Mouse (Mus musculus): ENCODE results near the gene Cmss1. TPM values are rescaled to one million over a fixed set of nuclear protein-coding genes. Genes with fewer than 3 reads are reported as not detected.

Gene Cmss1
- total RNA-seq, 1 experiment from 2014 or later = 80.5 TPM

DNA sequence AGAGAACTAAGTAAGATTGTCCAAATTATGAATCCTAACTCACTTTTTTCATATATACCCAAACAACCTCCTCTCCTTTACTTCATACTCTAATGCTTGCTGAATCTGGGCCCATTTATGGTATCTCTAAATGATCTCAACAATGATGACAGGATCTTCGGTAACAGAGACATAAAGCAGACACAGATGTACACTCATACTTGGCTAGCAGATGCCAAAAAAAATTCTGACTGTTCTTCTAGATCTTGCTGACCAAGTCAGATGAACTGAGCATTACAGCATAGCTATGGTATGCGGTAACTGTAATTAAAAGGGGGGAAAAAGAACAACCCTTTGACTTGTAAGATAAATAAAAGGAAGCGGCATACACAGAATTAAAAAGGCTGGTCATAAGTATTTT, 43.2 kb downstream of the Cmss1 start:
- ATAC-seq (replicated peaks; ENCODE audit: low read depth, poor library complexity, severe bottlenecking) = no peak

DNA sequence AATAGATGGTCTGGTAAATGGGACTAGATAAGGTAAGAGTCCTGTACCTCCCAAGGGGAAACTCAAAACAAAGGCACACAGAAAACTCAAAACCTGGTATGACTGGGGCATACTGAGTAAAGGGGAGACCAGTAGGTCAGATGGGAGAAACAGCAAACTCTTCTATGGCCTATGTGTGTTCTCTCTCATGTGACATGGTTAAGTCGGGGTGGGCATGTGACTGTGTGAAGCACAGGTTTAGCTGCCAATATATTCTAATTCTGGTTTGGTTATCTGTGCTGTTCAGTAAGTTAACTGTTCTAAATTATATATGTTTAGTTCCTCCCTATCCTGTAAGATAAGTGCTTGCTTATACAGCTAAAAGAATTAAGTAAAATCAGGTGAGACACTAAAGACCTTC, 46.5 kb downstream of the Cmss1 start:
- ATAC-seq (replicated peaks; ENCODE audit: low read depth, poor library complexity, severe bottlenecking) = no peak

DNA sequence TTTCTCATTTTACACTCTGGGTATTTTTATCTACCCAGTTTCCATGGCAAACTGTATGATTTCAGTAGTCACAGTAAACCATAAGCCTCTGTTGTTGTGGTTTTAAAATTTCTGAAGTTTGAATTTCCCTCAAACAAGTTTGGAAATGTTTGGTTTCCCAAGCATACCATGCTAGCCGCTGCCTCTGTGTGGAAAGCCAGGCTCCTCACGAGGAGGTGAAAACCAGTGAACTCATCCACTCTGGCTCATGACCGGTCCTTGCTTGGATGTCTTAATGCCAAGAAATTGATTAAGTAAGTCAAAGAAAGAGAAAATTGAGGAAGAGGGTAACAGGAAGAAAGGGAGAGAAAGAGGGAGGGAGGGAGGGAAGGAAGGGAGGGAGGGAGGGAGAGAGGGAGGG, 48.4 kb downstream of the Cmss1 start:
- ATAC-seq (replicated peaks; ENCODE audit: low read depth, poor library complexity, severe bottlenecking) = peak; percentile 52; the same call in 1 of the 2 replicates

DNA sequence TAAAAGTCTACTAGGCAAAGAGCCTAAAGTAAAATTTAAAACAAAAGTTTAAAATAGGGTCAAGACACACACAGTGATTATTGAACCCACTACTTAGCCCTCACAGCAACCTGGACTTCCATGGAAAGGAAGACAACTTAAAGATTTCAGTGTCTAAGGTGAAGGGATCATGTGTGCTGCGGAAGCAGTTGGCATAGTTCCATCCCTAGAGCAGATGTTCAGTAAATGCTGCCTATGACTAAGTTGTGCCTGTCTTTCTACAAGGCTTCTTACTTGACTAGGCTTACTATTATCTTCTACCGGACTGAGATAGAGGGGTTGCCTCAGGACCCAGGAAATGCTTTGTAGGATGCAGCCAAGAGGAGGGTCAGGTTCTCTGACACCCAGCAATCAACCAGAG, 50.4 kb downstream of the Cmss1 start:
- no peak for ATAC-seq (replicated peaks; ENCODE audit: low read depth, poor library complexity, severe bottlenecking)

GRCm38 (mm10) chr16:57555667-57556066, 51.0 kb downstream of the Cmss1 start:
- ATAC-seq (replicated peaks; ENCODE audit: low read depth, poor library complexity, severe bottlenecking) = no peak

DNA sequence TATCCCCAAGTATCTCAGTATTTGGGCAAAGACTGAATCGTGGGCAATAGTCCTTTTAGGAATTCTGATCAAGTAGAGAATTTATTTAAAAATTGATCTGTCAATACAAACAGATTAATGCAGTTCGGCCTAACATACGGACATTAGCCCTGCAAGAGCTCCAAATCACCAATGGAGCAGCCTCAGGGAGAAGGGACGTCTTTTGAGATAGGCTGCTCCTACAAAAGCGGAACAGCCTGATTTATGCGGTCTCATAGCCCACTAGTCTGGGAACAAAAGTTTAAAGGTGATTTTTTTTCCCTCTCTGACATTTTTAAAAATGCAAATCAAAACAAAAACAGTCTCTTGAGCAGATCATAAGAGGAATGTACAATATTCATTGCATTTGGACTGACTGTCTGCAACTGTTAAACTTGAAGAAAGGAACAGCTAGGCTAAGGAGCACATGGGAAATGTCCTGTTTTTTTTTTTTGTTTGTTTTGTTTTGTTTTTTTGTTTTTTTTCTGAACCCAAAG, 51.7 kb downstream of the Cmss1 start:
- no peak for ATAC-seq (replicated peaks; ENCODE audit: low read depth, poor library complexity, severe bottlenecking)

- ATAC-seq (replicated peaks; ENCODE audit: low read depth, poor library complexity, severe bottlenecking) = no peak
Measured at GRCm38 (mm10) chr16:57553235-57553634, 53.4 kb downstream of the Cmss1 start.

DNA sequence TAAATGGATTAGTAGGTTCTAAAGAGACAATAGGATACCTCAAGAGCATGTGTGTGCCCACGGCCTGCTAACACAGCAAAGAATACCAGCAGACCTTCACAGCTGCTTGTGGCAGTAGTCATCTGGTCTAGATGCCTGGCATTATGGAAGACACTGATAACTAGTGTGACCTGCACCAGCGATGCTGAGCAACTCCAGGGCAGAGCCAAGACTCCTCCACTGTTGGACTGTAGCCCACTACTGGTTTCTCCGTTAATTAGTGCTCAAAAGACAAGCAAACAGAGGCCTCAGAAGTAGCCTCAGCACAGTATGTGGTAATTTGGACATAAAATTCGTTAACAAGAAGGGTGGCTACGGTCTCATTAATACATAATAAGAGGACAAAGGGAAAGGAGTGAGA, 54.0 kb downstream of the Cmss1 start:
- no peak for ATAC-seq (replicated peaks; ENCODE audit: low read depth, poor library complexity, severe bottlenecking)

DNA sequence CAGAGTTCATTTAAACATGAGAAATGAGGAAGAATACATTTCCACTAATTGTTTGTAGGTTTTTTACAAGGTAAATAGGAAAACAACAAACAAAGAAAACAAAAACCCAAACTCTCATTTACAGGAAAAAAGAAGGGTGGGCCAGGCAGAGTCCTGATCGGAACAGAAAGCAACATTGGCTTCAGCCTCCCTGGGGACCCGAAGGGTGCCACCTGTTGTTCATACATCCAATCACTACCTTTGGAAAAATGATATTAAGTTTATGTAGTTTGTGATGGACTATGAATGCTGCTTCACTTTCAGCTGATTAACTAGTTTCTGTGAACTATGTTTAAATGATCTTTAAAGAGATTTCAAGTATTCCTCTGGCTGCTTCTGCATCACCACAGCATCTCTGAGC, 55.0 kb downstream of the Cmss1 start:
- no peak for ATAC-seq (replicated peaks; ENCODE audit: low read depth, poor library complexity, severe bottlenecking)

- no peak for ATAC-seq (replicated peaks; ENCODE audit: low read depth, poor library complexity, severe bottlenecking)
Measured at GRCm38 (mm10) chr16:57550817-57551216, 55.8 kb downstream of the Cmss1 start.

GRCm38 (mm10) chr16:57550088-57550487, 56.6 kb downstream of the Cmss1 start:
- peak; percentile 67 for ATAC-seq (replicated peaks; ENCODE audit: low read depth, poor library complexity, severe bottlenecking)

DNA sequence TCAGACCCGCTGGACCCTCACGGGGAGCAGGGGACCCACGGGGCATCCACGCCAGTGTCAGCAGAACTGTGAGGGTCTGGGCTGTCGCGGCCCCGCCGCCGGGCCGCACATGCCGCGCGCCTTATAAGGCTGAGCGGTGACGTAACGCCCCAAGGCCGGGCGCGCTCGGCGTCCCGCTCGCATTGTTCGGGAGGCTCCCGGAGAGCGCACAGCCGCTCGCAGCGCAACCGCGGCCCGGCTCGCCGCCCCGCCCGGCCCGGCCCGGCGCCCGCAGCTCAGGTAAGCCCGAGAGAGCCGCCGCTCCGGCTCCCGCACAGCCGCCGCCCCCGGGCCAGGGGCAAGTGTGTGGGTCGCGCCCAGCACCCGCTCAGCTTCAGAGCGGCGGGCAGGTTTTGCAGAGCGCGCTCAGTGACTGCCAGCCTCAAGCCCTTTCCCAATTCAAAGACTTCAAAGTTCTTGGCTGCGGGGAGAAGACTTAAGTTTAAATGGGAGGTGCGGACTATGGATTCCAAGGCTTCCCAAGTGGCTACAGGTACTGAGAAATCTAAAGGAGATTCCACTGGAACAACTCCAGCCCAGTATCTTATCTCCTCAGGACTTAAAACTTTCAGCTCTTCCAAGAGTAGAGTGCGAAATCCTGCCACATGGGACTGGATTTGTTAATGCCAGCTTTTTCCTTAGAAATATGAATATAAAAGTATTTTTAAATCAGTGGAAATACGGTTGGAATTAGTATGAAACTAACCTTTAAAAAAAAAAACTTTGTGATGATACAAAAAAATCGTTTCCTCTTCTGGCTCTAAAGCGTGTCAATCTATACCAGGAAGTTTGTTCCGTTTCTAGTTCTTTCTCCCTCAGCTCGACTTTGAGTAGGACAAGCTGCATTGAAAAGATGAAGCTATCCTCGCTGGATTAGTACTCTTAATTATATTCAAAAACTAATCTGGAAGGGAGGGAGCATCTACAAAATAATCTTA, 57.3 kb downstream of the Cmss1 start:
- peak; percentile 71 for ATAC-seq (replicated peaks; ENCODE audit: low read depth, poor library complexity, severe bottlenecking)

GRCm38 (mm10) chr16:57548608-57549007, 58.1 kb downstream of the Cmss1 start:
- ATAC-seq (replicated peaks; ENCODE audit: low read depth, poor library complexity, severe bottlenecking) = no peak

DNA sequence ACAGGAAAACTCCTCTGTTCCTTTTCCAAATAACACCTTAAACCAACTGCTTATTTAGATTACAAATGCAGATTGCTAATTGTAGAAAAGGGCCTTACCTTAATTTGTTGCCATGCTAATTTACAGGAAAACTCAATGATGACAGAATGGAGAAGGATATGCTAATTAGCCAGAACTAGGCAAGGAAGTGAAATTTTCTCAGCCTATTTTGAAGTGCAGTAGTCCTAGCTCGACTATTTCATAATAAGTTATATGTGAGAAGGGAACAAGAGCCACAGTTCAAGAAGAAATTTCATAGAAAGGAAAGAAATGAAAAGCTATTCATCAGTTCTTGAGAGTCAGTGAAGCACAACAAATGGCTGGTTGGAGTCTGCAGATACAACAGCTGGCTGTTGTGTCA, 60.3 kb downstream of the Cmss1 start:
- ATAC-seq (replicated peaks; ENCODE audit: low read depth, poor library complexity, severe bottlenecking) = 0 out of 2 replicates have a peak, but pooled peaks have one; percentile 28

DNA sequence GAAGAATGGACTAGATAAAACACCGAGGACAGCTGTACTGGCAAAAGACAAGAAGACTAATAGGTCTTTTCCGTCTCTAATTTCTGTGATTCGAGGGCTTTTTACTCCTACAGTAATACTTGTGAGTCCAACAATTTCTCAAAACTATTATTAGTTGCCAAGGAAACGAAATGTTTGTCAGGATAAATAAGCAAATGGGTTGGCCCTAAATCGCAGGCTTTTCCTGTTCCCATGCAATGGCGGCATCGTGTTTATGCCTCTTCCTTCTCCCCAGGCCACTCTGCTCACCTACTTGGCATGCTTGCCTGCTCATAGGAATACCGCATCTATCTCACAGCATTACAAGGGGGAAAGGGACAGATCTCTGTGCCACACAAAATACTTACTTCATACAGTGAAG, 62.2 kb downstream of the Cmss1 start:
- ATAC-seq (replicated peaks; ENCODE audit: low read depth, poor library complexity, severe bottlenecking) = no peak

DNA sequence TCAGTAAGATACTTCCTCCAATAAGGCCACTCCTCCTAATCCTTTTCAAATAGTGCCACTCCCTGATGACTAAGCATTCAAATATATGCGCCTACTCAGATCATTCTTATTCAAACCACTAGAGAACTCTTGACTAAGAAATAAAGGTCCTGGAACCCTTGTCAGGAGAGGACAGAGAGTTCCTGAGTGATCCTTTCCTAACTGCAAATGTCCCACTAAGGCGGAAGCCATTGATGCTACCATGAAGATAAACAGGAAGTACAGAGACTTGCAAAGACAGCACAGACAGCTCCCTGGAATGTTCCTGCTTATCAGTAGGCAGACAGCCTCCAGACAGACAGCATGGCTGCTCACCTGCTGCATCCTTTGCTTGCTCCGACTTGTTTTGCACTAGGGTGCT, 63.4 kb downstream of the Cmss1 start:
- no peak for ATAC-seq (replicated peaks; ENCODE audit: low read depth, poor library complexity, severe bottlenecking)

- ATAC-seq (replicated peaks; ENCODE audit: low read depth, poor library complexity, severe bottlenecking) = peak; percentile 82
Measured at GRCm38 (mm10) chr16:57536511-57536910, 70.2 kb downstream of the Cmss1 start.

DNA sequence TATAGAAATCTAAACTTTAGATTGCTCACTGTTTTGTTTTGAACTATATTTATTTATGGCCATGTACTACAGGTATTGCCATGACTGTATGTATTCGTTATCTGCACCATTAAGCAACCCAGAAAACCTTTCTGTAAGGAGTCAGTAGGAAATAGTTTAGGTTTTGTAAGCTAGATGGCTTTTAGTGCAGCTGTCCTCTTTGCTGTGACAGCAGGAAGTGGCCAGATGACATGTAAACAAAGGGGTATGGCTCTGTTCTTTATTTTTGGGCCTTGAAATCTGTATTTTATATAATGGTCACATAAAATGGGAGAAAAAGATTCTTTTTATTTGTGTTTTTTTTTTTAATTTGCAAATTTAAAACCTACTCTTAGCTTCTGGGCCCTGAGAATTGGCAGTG, 71.9 kb downstream of the Cmss1 start:
- ATAC-seq (replicated peaks; ENCODE audit: low read depth, poor library complexity, severe bottlenecking) = no peak

DNA sequence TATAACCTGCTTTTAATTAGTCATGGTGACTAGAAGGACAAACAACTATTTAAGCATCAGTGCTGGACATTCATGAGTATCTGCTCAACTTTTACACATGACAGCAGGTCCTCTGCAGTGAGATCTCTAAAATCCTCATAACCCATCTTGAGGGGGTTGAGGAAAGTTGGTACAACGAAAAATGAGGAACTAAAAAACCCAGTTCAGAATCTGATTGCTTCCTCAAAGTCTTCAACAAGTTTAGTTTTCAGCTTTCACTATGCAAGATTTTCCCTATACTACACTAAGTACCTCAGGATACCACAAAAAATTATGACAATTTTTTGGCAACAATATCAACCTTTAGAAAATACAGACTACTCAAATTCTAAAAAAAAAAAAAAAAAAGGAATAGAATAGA, 72.3 kb downstream of the Cmss1 start:
- peak; percentile 64 for ATAC-seq (replicated peaks; ENCODE audit: low read depth, poor library complexity, severe bottlenecking)

GRCm38 (mm10) chr16:57532081-57532493, 74.6 kb downstream of the Cmss1 start:
- no peak for ATAC-seq (replicated peaks; ENCODE audit: low read depth, poor library complexity, severe bottlenecking)

- no peak for ATAC-seq (replicated peaks; ENCODE audit: low read depth, poor library complexity, severe bottlenecking)
Measured at GRCm38 (mm10) chr16:57530547-57530946, 76.1 kb downstream of the Cmss1 start.

DNA sequence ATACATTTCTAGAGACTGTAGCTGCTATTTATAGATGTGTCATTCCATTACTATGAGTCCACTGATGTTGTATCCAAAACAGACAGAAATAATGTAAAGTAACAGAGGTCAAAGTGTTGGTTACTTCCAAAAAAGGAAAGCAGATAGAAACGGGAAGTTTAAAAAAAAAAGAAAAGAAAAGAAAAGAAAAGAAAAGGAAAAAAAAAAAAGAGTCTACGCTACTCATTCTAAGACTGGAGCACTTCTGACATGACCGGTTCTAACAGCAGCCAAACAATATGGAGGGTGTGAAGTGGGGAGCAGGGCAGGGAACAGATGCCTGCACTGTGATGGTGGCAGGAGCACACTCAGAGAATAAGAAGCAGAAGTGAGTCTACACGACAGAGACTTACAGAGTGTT, 78.2 kb downstream of the Cmss1 start:
- 0 out of 2 replicates have a peak, but pooled peaks have one; percentile 45 for ATAC-seq (replicated peaks; ENCODE audit: low read depth, poor library complexity, severe bottlenecking)
